Mouse (Mus musculus) spleen, adult 12 weeks (tissue): ENCODE data around the gene Rnf39.

Experiments
- DNase-seq: peaks from one replicate; pipeline ENCODE4 v3.0.0; 2022; ENCODE audit warnings: low spot score

Gene Rnf39

GRCm38 (mm10) chr17:36942391-36942790 is 327 bp upstream of the Rnf39 start:
- no peak for DNase-seq

GRCm38 (mm10) chr17:36943691-36944090 is 973 bp downstream of the Rnf39 start:
- no peak for DNase-seq

- no peak for DNase-seq
These were observed 1.5 kb downstream of the Rnf39 start for GRCm38 (mm10) chr17:36944121-36944775.

GRCm38 (mm10) chr17:36947051-36947819 is 4.5 kb downstream of the Rnf39 start:
- no peak for DNase-seq

- DNase-seq, result no peak
These were observed 5.6 kb downstream of the Rnf39 start for GRCm38 (mm10) chr17:36948286-36948685.

GRCm38 (mm10) chr17:36949265-36949664 is 6.5 kb downstream of the Rnf39 start:
- DNase-seq, result no peak

GRCm38 (mm10) chr17:36950981-36951947 is 8.5 kb downstream of the Rnf39 start, which contains the start of gene Ppp1r11:
Gene Ppp1r11, minus strand, starts transcription at chr17:36951741.
- peak; percentile 86 for DNase-seq

- no peak for DNase-seq
These were observed 9.9 kb downstream of the Rnf39 start for GRCm38 (mm10) chr17:36952631-36953030.

GRCm38 (mm10) chr17:36953062-36953461 is 10.3 kb downstream of the Rnf39 start:
- no peak for DNase-seq

GRCm38 (mm10) chr17:36957999-36958743 is 15.5 kb downstream of the Rnf39 start, which contains the start of the genes Znrd1 and Znrd1as:
Gene Znrd1, minus strand, starts transcription at chr17:36958559.
Gene Znrd1as, plus strand, starts transcription at chr17:36958592.
- DNase-seq, result peak; percentile 80

GRCm38 (mm10) chr17:36958884-36959283 is 16.2 kb downstream of the Rnf39 start:
- no peak for DNase-seq

GRCm38 (mm10) chr17:36961125-36961524 is 18.4 kb downstream of the Rnf39 start:
- no peak for DNase-seq

GRCm38 (mm10) chr17:36966875-36967274 is 24.2 kb downstream of the Rnf39 start:
- no peak for DNase-seq

- no peak for DNase-seq
These were observed 27.7 kb downstream of the Rnf39 start for GRCm38 (mm10) chr17:36970316-36970890.

GRCm38 (mm10) chr17:36971172-36971850 is 28.6 kb downstream of the Rnf39 start:
- DNase-seq, result no peak

- DNase-seq, result no peak
These were observed 30.1 kb downstream of the Rnf39 start for GRCm38 (mm10) chr17:36972791-36973190.

GRCm38 (mm10) chr17:36973271-36973787 is 30.6 kb downstream of the Rnf39 start:
- no peak for DNase-seq

GRCm38 (mm10) chr17:36981221-36981813 is 38.6 kb downstream of the Rnf39 start, which contains the start of gene 2410137M14Rik:
Gene 2410137M14Rik, minus strand, starts transcription at chr17:36981237.
- DNase-seq, result no peak

- DNase-seq, result no peak
These were observed 39.1 kb downstream of the Rnf39 start for GRCm38 (mm10) chr17:36981845-36982244.
